Mouse (Mus musculus) macrophage (primary cell): Measurements from ENCODE around the gene Rhox2e. TPM values are rescaled to one million over a fixed set of nuclear protein-coding genes. Genes with fewer than 3 reads are reported as not detected.
"Not testable (repeated sequence)": the region's sequence is repeated elsewhere in the genome, so short reads cannot be mapped to it uniquely, and the experiment has no call there.

Experiments used
- H3K27ac ChIP-seq: fragments of 350-480 bp; formaldehyde crosslinking; 2 replicates; pipeline ENCODE4 v1.9.0; 2021
- H3K36me3 ChIP-seq: fragments of 350-480 bp; formaldehyde crosslinking; 2 replicates; pipeline ENCODE4 v1.9.0; 2021; ENCODE audit errors: inconsistent target
- H3K4me3 ChIP-seq: fragments of 350-480 bp; formaldehyde crosslinking; 2 replicates; pipeline ENCODE4 v1.9.0; 2021; ENCODE audit errors: inconsistent target
- H3K79me2 ChIP-seq: fragments of 350-480 bp; formaldehyde crosslinking; 2 replicates; pipeline ENCODE4 v1.9.0; 2021; ENCODE audit errors: inconsistent target
- WGBS: methylation state at CpG from one replicate; pipeline ENCODE4 v1.1.7; 2026; ENCODE audit warnings: inconsistent platforms; ENCODE audit not compliant: missing documents; 5-methylcytosine and 5-hydroxymethylcytosine counted together
- polyA plus RNA-seq: library from polyadenylated mRNA; stranded (reverse); fragments of 250-400 nt; gene quantifications from 3 replicates; pipeline ENCODE4 v1.2.4, GENCODE M21; 2018; ENCODE audit warnings: inconsistent platforms
- total RNA-seq, 78 experiments: library from RNA; depleted of rRNA; stranded (reverse); fragments of 250-400 nt; gene quantifications; 1 replicate in 9 of 78; 2 replicates in 24 of 78; 3 replicates in 43 of 78; 4 replicates in 2 of 78; pipeline ENCODE4 v1.2.4; 2018; ENCODE audit warnings: inconsistent platforms in 56 of 78

The Rhox2e gene
- total RNA-seq (2018; cell fraction: chromatin; rRNA removed), result not detected
- total RNA-seq (2018; cell fraction: cytosol; rRNA removed), result not detected
- total RNA-seq (2018; cell fraction: nucleus; rRNA removed), result not detected
- not detected in 3 replicates for polyA plus RNA-seq

DNA sequence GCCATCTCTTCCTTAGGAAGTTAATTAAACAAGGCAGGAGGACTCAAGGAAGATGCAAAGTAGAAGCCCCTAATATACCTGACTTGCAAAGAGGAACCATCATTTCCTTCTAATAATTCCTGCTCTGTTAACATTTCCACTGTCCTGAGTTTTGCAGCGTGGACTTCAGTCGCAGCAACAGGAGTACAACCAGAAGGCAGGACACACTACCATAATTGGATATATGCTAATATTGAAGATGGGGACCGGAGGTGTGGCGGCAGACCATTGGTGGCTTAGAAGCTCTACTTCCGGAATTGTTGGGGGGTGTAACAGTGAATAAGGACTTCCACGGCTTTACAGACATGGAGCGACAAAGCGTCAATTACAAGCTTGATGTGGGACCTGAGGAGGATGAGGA is at the start of gene Rhox2e:
Gene Rhox2e, plus strand, starts transcription at position 301 of the 400 bp plus-strand sequence.
- not testable (repeated sequence) for H3K36me3 ChIP-seq

GRCm38 (mm10) chrX:37514059-37514458 is 16.2 kb upstream of the Rhox2e start, which contains the start of gene Rhox4d:
Gene Rhox4d, plus strand, starts transcription at chrX:37514359.
- H3K79me2 ChIP-seq, H3K4me3 ChIP-seq, H3K27ac ChIP-seq, H3K36me3 ChIP-seq: not testable (repeated sequence)
- WGBS, result 100% methylated on average over 3 of the region's 18 CpGs

More for the DNA sequence above, at the start of gene Rhox2e:
- H3K27ac ChIP-seq, H3K4me3 ChIP-seq, H3K79me2 ChIP-seq: not testable (repeated sequence)
- WGBS, result no CpG with 5 or more reads among the region's 8 CpGs

GRCm38 (mm10) chrX:37541719-37542118 is 11.5 kb downstream of the Rhox2e start, which contains the start of gene Rhox3e:
Gene Rhox3e, plus strand, starts transcription at chrX:37542019.
- H3K27ac ChIP-seq, H3K36me3 ChIP-seq, H3K4me3 ChIP-seq, H3K79me2 ChIP-seq: not testable (repeated sequence)
- no CpG with 5 or more reads among the region's 4 CpGs for WGBS

GRCm38 (mm10) chrX:37557112-37557511 is 26.9 kb downstream of the Rhox2e start, which contains the start of gene Rhox4e:
Gene Rhox4e, plus strand, starts transcription at chrX:37557412.
- H3K27ac ChIP-seq, H3K4me3 ChIP-seq, H3K36me3 ChIP-seq, H3K79me2 ChIP-seq: not testable (repeated sequence)
- WGBS, result no CpG with 5 or more reads among the region's 18 CpGs

DNA sequence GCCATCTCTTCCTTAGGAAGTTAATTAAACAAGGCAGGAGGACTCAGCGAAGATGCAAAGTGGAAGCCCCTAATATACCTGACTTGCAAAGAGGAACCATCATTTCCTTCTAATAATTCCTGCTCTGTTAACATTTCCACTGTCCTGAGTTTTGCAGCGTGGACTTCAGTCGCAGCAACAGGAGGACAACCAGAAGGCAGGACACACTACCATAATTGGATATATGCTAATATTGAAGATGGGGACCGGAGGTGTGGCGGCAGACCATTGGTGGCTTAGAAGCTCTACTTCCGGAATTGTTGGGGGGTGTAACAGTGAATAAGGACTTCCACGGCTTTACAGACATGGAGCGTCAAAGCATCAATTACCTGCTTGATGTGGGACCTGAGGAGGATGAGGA is 40.9 kb downstream of the Rhox2e start, which contains the start of gene Rhox2f:
Gene Rhox2f, plus strand, starts transcription at position 301 of the 400 bp plus-strand sequence.
- not testable (repeated sequence) for H3K36me3 ChIP-seq, H3K4me3 ChIP-seq
- WGBS, result 100% methylated on average over 1 of the region's 8 CpGs

GRCm38 (mm10) chrX:37572638-37573037 is 42.4 kb downstream of the Rhox2e start:
- WGBS, result 50% methylated on average over 2 of the region's 2 CpGs
- not testable (repeated sequence) for H3K36me3 ChIP-seq, H3K79me2 ChIP-seq, H3K4me3 ChIP-seq, H3K27ac ChIP-seq

More for the DNA sequence above, 40.9 kb downstream of the Rhox2e start, which contains the start of gene Rhox2f:
- H3K27ac ChIP-seq, H3K79me2 ChIP-seq: not testable (repeated sequence)

DNA sequence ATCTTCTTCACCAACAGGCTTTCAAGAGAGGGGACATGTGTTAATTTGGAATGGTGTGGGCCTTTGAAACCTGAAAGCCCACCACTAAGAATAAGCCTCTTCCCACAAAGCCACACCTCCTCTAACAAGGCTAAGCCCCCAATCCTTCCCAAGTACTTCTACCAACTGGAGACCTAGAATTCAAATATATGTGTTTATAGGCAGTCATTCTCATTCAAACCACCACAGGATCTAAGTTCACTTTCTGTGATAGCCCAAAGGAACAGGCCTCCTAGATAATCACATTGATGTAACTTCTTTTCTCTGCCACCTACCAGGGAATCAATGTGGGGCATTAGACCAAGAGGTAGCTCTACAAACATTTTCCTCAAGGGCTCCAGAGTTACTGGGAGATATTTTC is 50.4 kb downstream of the Rhox2e start, which contains the start of gene Rhox3f:
Gene Rhox3f, plus strand, starts transcription at position 301 of the 400 bp plus-strand sequence.
- not testable (repeated sequence) for H3K36me3 ChIP-seq, H3K27ac ChIP-seq, H3K79me2 ChIP-seq, H3K4me3 ChIP-seq

Other genes starting within 250 kb of the Rhox2e start
- gene Rhox3a2, start 150.4 kb upstream of the Rhox2e start, polyA plus RNA-seq, result not detected in 3 replicates
- not detected in 3 replicates for gene Rhox4a2, start 139.6 kb upstream of the Rhox2e start, polyA plus RNA-seq
- gene Rhox2b, start 118.4 kb upstream of the Rhox2e start, polyA plus RNA-seq, result not detected in 3 replicates
- gene Rhox4b, start 98.0 kb upstream of the Rhox2e start, polyA plus RNA-seq, result not detected in 3 replicates
- gene Rhox2c, start 76.8 kb upstream of the Rhox2e start, polyA plus RNA-seq, result not detected in 3 replicates
- gene Rhox3c, start 71.9 kb upstream of the Rhox2e start, polyA plus RNA-seq, result not detected in 3 replicates
- gene Rhox4c, start 50.1 kb upstream of the Rhox2e start, polyA plus RNA-seq, result not detected in 3 replicates
- gene Rhox2d, start 37.0 kb upstream of the Rhox2e start, polyA plus RNA-seq, result not detected in 3 replicates
- gene Rhox4d, start 16.1 kb upstream of the Rhox2e start, polyA plus RNA-seq, result not detected in 3 replicates
- not detected in 3 replicates for gene Rhox3e, start 11.6 kb downstream of the Rhox2e start, polyA plus RNA-seq
- not detected in 3 replicates for gene Rhox4e, start 27.0 kb downstream of the Rhox2e start, polyA plus RNA-seq
- not detected in 3 replicates for gene Rhox2f, start 41.0 kb downstream of the Rhox2e start, polyA plus RNA-seq
- gene Rhox3f, start 50.5 kb downstream of the Rhox2e start, polyA plus RNA-seq, result not detected in 3 replicates
- not detected in 3 replicates for gene Rhox4f, start 77.3 kb downstream of the Rhox2e start, polyA plus RNA-seq
- gene Rhox3g, start 98.2 kb downstream of the Rhox2e start, polyA plus RNA-seq, result not detected in 3 replicates
- gene Rhox2g, start 113.0 kb downstream of the Rhox2e start, polyA plus RNA-seq, result not detected in 3 replicates
- not detected in 3 replicates for gene Rhox4g, start 120.9 kb downstream of the Rhox2e start, polyA plus RNA-seq
- not detected in 3 replicates for gene Rhox3h, start 138.3 kb downstream of the Rhox2e start, polyA plus RNA-seq
- not detected in 3 replicates for gene Rhox2h, start 142.8 kb downstream of the Rhox2e start, polyA plus RNA-seq